Mouse (Mus musculus): ENCODE measurements around the gene Slc18a3. TPM values are rescaled to one million over a fixed set of nuclear protein-coding genes. Genes with fewer than 3 reads are reported as not detected.
A peak's percentile ranks its signal among the peaks of the same experiment; 100 is the strongest.

Slc18a3 gene
- 3.0 and 3.1 TPM in 2 replicates for polyA plus RNA-seq (2012; rRNA removed)

GRCm38 (mm10) chr14:32464601-32465505 lies at the start of gene Slc18a3:
TSS of gene Slc18a3 (minus strand) at chr14:32464850.
- peak within 1 kb of the TSS; percentile 5 for H3K4me3 ChIP-seq (ENCODE audit: control insufficient read depth, low read depth, low read length)
- no peaks in the 10 kb centered on the region for H3K36me3 ChIP-seq (ENCODE audit: control insufficient read depth, insufficient read depth, low read length)
- peaks cover 16% of the 10 kb centered on the region for H3K4me1 ChIP-seq (ENCODE audit: control insufficient read depth, insufficient read depth, low read length)
- H3K27me3 ChIP-seq (ENCODE audit: control insufficient read depth, insufficient read depth, low read length), result peaks cover 2% of the 10 kb centered on the region; the same call in 1 of the 2 replicates
- TF ChIP-seq POLR2A (IDR thresholded peaks at IDR 0.05; ENCODE audit: control insufficient read depth, low read depth, low read length), result no peak
- TF ChIP-seq CTCF (IDR thresholded peaks at IDR 0.05; ENCODE audit: control insufficient read depth, insufficient read depth, insufficient replicate concordance, low read depth, low read length), result no peak
- no peak within 1 kb of the TSS for H3K27ac ChIP-seq (ENCODE audit: control insufficient read depth, insufficient read depth, low read depth, low read length)

DNA sequence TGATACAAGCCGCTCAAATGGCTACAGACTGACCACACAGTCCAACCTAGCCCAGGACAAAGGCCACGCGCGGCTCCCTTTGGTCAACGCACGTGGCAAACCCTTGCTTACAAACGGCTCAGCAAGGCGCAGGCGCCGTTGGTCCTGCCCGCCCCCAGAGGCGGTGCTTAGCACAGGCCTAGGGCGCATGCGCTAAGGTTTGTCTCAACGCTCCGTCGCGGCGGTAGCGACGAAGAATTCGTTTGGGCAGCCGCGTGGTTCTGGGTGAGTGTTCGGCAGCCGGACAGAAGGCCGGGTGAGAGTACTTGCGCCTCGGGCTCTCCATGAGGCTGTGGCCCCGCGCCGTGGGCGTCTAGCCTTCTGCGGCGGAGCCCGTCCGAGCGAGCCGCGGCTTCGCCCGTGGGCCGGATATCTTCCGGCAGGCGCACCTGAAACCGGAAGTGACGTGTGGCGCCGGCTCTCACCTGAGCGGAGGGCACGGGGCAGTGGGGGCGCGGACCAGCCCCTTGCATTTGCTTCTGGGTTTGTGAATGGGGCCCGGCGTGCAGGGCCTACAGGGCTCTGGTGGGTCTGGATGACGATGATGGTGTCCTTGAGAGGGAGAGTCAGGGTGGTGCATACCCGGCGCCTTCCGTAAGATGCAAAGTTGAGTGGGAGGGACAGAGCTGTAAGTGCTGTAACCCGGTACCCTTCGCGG lies 48.8 kb upstream of the Slc18a3 start, which contains the start of gene Ercc6:
TSS of gene Ercc6 (plus strand) at position 186 of the 697 bp plus-strand sequence.
- Histone ChIP-seq H3K36me3 (ENCODE audit: control insufficient read depth, insufficient read depth, low read length) (no peaks in the 10 kb centered on the region), H3K27ac (ENCODE audit: control insufficient read depth, insufficient read depth, low read depth, low read length) (peak within 1 kb of the TSS; percentile 94), H3K4me1 (ENCODE audit: control insufficient read depth, insufficient read depth, low read length) (peaks cover 3% of the 10 kb centered on the region; the same call in 1 of the 2 replicates), H3K4me3 (ENCODE audit: control insufficient read depth, low read depth, low read length) (peak within 1 kb of the TSS; percentile 94), H3K27me3 (ENCODE audit: control insufficient read depth, insufficient read depth, low read length) (no peaks in the 10 kb centered on the region)
- TF ChIP-seq POLR2A (IDR thresholded peaks at IDR 0.05; ENCODE audit: control insufficient read depth, low read depth, low read length) (peak; percentile 96), CTCF (IDR thresholded peaks at IDR 0.05; ENCODE audit: control insufficient read depth, insufficient read depth, insufficient replicate concordance, low read depth, low read length) (no peak)

GRCm38 (mm10) chr14:32512912-32513311 lies 48.3 kb upstream of the Slc18a3 start:
- TF ChIP-seq POLR2A (IDR thresholded peaks at IDR 0.05; ENCODE audit: control insufficient read depth, low read depth, low read length) (no peak), CTCF (IDR thresholded peaks at IDR 0.05; ENCODE audit: control insufficient read depth, insufficient read depth, insufficient replicate concordance, low read depth, low read length) (no peak)
- no peaks in the 10 kb centered on the region for H3K36me3 ChIP-seq (ENCODE audit: control insufficient read depth, insufficient read depth, low read length)
- H3K4me3 ChIP-seq (ENCODE audit: control insufficient read depth, low read depth, low read length), result peak overlapping the region; percentile 94
- peak overlapping the region; percentile 90 for H3K27ac ChIP-seq (ENCODE audit: control insufficient read depth, insufficient read depth, low read depth, low read length)
- peaks cover 4% of the 10 kb centered on the region; the same call in 1 of the 2 replicates for H3K4me1 ChIP-seq (ENCODE audit: control insufficient read depth, insufficient read depth, low read length)
- no peaks in the 10 kb centered on the region for H3K27me3 ChIP-seq (ENCODE audit: control insufficient read depth, insufficient read depth, low read length)

DNA sequence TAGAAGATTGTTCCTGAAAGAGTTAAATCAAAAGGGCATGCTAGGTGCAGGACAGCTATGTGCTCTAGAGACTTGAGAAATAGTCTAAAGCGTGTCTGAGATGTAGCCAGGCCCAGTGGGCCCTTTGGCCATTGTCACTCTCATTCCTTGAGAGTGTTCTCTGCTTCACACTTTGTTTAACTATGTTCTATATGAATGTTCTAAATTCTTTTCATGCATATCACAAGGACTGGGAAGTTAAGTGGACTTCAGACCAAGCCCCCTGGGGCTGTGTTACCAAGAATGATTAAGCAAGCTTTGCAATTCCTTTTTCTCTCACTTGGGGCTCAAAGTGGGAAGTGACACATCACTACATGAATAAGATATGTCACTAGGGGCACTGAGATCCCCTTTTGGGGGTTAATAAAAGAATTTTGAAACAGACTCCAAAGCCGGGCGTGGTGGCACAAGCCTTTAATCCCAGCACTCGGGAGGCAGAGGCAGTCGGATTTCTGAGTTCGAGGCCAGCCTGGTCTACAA lies 44.9 kb upstream of the Slc18a3 start:
- H3K27me3 ChIP-seq (ENCODE audit: control insufficient read depth, insufficient read depth, low read length), result no peaks in the 10 kb centered on the region
- TF ChIP-seq POLR2A (IDR thresholded peaks at IDR 0.05; ENCODE audit: control insufficient read depth, low read depth, low read length) (no peak; the same call in 1 of the 2 replicates), CTCF (IDR thresholded peaks at IDR 0.05; ENCODE audit: control insufficient read depth, insufficient read depth, insufficient replicate concordance, low read depth, low read length) (no peak)
- H3K4me1 ChIP-seq (ENCODE audit: control insufficient read depth, insufficient read depth, low read length), result peaks cover 4% of the 10 kb centered on the region; the same call in 1 of the 2 replicates
- peak overlapping the region; percentile 82 for H3K4me3 ChIP-seq (ENCODE audit: control insufficient read depth, low read depth, low read length)
- H3K27ac ChIP-seq (ENCODE audit: control insufficient read depth, insufficient read depth, low read depth, low read length), result peak overlapping the region; percentile 63
- no peaks in the 10 kb centered on the region for H3K36me3 ChIP-seq (ENCODE audit: control insufficient read depth, insufficient read depth, low read length)

DNA sequence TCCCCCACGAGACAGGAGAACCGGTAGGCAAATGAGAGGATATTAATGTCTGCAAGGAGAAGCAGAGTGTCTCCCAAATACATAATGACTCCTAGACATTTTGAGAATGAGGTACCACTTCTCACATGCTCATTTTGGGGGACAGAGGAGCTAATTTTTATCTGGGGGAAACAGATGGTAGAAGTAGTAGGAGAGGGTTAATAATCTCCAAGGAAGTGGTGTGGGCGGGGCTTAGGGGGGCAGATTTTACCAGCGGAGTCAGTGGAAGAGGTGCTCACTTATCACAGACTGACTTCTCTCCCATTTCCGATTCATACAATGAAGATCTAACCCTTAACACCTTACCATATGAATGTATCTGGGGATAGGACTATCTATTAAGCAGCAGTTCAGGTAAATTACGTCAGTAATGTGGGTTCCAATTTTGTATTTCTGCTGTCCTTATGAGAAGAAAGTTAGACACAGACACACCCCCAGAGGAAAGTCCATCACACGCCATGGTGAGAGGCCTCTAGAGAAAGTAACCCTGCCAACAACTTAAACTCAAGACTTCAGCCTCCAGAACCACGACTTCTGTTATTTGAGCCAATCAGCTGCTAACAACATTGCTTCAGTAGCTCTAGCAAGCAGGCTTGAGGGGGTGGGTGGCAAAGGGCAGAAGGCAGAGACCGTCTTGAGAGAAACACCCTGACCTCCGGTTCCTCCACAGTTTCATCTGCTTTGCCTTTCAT lies 43.6 kb upstream of the Slc18a3 start:
- peak overlapping the region; percentile 82 for H3K4me3 ChIP-seq (ENCODE audit: control insufficient read depth, low read depth, low read length)
- H3K27ac ChIP-seq (ENCODE audit: control insufficient read depth, insufficient read depth, low read depth, low read length), result peak overlapping the region; percentile 63
- TF ChIP-seq POLR2A (IDR thresholded peaks at IDR 0.05; ENCODE audit: control insufficient read depth, low read depth, low read length) (no peak), CTCF (IDR thresholded peaks at IDR 0.05; ENCODE audit: control insufficient read depth, insufficient read depth, insufficient replicate concordance, low read depth, low read length) (no peak)
- H3K27me3 ChIP-seq (ENCODE audit: control insufficient read depth, insufficient read depth, low read length), result no peaks in the 10 kb centered on the region
- H3K36me3 ChIP-seq (ENCODE audit: control insufficient read depth, insufficient read depth, low read length), result no peaks in the 10 kb centered on the region
- H3K4me1 ChIP-seq (ENCODE audit: control insufficient read depth, insufficient read depth, low read length), result peaks cover 4% of the 10 kb centered on the region; the same call in 1 of the 2 replicates

- no peaks in the 10 kb centered on the region for H3K27me3 ChIP-seq (ENCODE audit: control insufficient read depth, insufficient read depth, low read length)
- TF ChIP-seq POLR2A (IDR thresholded peaks at IDR 0.05; ENCODE audit: control insufficient read depth, low read depth, low read length), result no peak
- no peak for TF ChIP-seq CTCF (IDR thresholded peaks at IDR 0.05; ENCODE audit: control insufficient read depth, insufficient read depth, insufficient replicate concordance, low read depth, low read length)
- H3K4me1 ChIP-seq (ENCODE audit: control insufficient read depth, insufficient read depth, low read length), result 0 out of 2 replicates have a peak, but pooled peaks cover 4% of the 10 kb centered on the region
- H3K36me3 ChIP-seq (ENCODE audit: control insufficient read depth, insufficient read depth, low read length), result no peaks in the 10 kb centered on the region
- peak overlapping the region; percentile 28; the same call in 1 of the 2 replicates for H3K4me3 ChIP-seq (ENCODE audit: control insufficient read depth, low read depth, low read length)
- H3K27ac ChIP-seq (ENCODE audit: control insufficient read depth, insufficient read depth, low read depth, low read length), result peak overlapping the region; percentile 7; the same call in 1 of the 2 replicates
Observed at GRCm38 (mm10) chr14:32507216-32507615, 42.6 kb upstream of the Slc18a3 start.
